Mouse (Mus musculus) G1E (cell line): Measurements from ENCODE around the gene Krt10. TPM values are rescaled to one million over a fixed set of nuclear protein-coding genes. Genes with fewer than 3 reads are reported as not detected.

ENCODE experiments used
- ATAC-seq: 2 replicates; pipeline ENCODE4 v1.8.0; 2016; ENCODE audit warnings: mild to moderate bottlenecking; ENCODE audit not compliant: insufficient number of reproducible peaks, poor library complexity, low FRiP score, severe bottlenecking; ENCODE audit errors: extremely low read depth
- DNase-seq: peaks from one replicate; pipeline ENCODE4 v3.0.0; 2012; ENCODE audit warnings: low spot score
- H3K27me3 ChIP-seq: 2 replicates; pipeline ENCODE4 v1.6.1; 2012; ENCODE audit warnings: mild to moderate bottlenecking, low read length, inconsistent platforms; ENCODE audit not compliant: insufficient read depth
- H3K36me3 ChIP-seq: replicated peaks from 2 replicates; pipeline ENCODE3; 2012; ENCODE audit warnings: mild to moderate bottlenecking, inconsistent platforms
- H3K4me1 ChIP-seq: 2 replicates; pipeline ENCODE4 v1.6.1; 2012; ENCODE audit warnings: low read depth, low read length, inconsistent platforms, mixed read lengths; ENCODE audit not compliant: insufficient read depth
- H3K4me3 ChIP-seq: 2 replicates; pipeline ENCODE4 v1.5.1; 2012; ENCODE audit warnings: low read depth, mild to moderate bottlenecking, inconsistent platforms, low read length, moderate library complexity, mixed read lengths
- H3K9me3 ChIP-seq: replicated peaks from 2 replicates; pipeline ENCODE4 v1.6.1; 2012; ENCODE audit warnings: inconsistent platforms
- CTCF ChIP-seq: IDR thresholded peaks from 2 replicates; pipeline ENCODE4 v1.5.1; 2012; ENCODE audit warnings: low read depth, low read length, inconsistent platforms, mixed read lengths
- GATA1 ChIP-seq: IDR thresholded peaks from 2 replicates; pipeline ENCODE4 v1.6.1; 2012; ENCODE audit warnings: borderline replicate concordance, low read length, inconsistent platforms, mixed read lengths
- GATA2 ChIP-seq: IDR thresholded peaks from 2 replicates; pipeline ENCODE4 v1.6.1; 2012; ENCODE audit warnings: low read depth, low read length, inconsistent platforms, borderline replicate concordance
- POLR2AphosphoS5 ChIP-seq: IDR thresholded peaks from 2 replicates; pipeline ENCODE4 v1.6.1; 2012; ENCODE audit warnings: low read depth, low read length, inconsistent platforms; ENCODE audit not compliant: insufficient replicate concordance
- TAL1 ChIP-seq: conservative IDR thresholded peaks from 2 replicates; pipeline ENCODE4 v1.6.1; 2012; ENCODE audit warnings: low read depth, low read length, inconsistent platforms, mixed read lengths
- polyA plus RNA-seq: library from polyadenylated mRNA; stranded (reverse); fragments of >175 nt; gene quantifications from 2 replicates; pipeline ENCODE4 v1.2.3, GENCODE M21; 2012
- total RNA-seq, 2 experiments: library from RNA; stranded (forward) in 1 of 2; stranded (reverse) in 1 of 2; fragments of 200-1000 nt in 1 of 2; fragments of >200 nt in 1 of 2; fragmentation: Nextera tagmentation in 1 of 2; gene quantifications; 2 replicates each; pipeline ENCODE4 v1.2.3; 2014 to 2017

Gene Krt10
- total and polyA plus RNA-seq, 3 experiments: 1.7 to 8.6 (median 8.5) TPM

- Histone ChIP-seq H3K4me3 (peak overlapping the region; percentile 74), H3K27me3 (no peaks in the 10 kb centered on the region), H3K9me3 (no peaks in the 10 kb centered on the region), H3K36me3 (peaks cover 19% of the 10 kb centered on the region), H3K4me1 (peaks cover 24% of the 10 kb centered on the region)
- TF ChIP-seq GATA1: no peak
- TF ChIP-seq TAL1: no peak
- TF ChIP-seq CTCF: no peak
- no peak for TF ChIP-seq GATA2
- no peak for TF ChIP-seq POLR2AphosphoS5
- peak; percentile 80 for ATAC-seq
- peak; percentile 72 for DNase-seq
These were observed 3.1 kb downstream of the Krt10 start for GRCm38 (mm10) chr11:99385813-99386721.

GRCm38 (mm10) chr11:99379568-99379967 lies 9.6 kb downstream of the Krt10 start:
- Histone ChIP-seq H3K4me1 (peaks cover 5% of the 10 kb centered on the region), H3K9me3 (no peaks in the 10 kb centered on the region), H3K4me3 (no peak overlapping the region), H3K27me3 (peaks cover 1% of the 10 kb centered on the region; the same call in 1 of the 2 replicates), H3K36me3 (no peaks in the 10 kb centered on the region)
- ATAC-seq: peak; percentile 68
- peak; percentile 84 for TF ChIP-seq CTCF
- TF ChIP-seq POLR2AphosphoS5: no peak
- DNase-seq: peak; percentile 34

- DNase-seq (no peak), ATAC-seq (no peak)
- no peaks in the 10 kb centered on the region for H3K36me3 ChIP-seq
- no peaks in the 10 kb centered on the region for H3K9me3 ChIP-seq
- H3K27me3 ChIP-seq: peaks cover 10% of the 10 kb centered on the region; the same call in 1 of the 2 replicates
- no peaks in the 10 kb centered on the region for H3K4me1 ChIP-seq
- no peak within 1 kb of the TSS for H3K4me3 ChIP-seq
- TF ChIP-seq TAL1: no peak
- no peak for TF ChIP-seq CTCF
- TF ChIP-seq GATA2: no peak
- TF ChIP-seq POLR2AphosphoS5: no peak
- TF ChIP-seq GATA1: no peak
These were observed 14.4 kb downstream of the Krt10 start, which contains the start of gene Krt28 for GRCm38 (mm10) chr11:99374803-99375202. TSS of gene Krt28 (minus strand) at chr11:99374903.

- Histone ChIP-seq H3K4me1 (no peaks in the 10 kb centered on the region), H3K9me3 (no peaks in the 10 kb centered on the region), H3K27me3 (peaks cover 10% of the 10 kb centered on the region; the same call in 1 of the 2 replicates), H3K36me3 (no peaks in the 10 kb centered on the region), H3K4me3 (no peak overlapping the region)
- DNase-seq (no peak), ATAC-seq (no peak)
- no peak for TF ChIP-seq GATA2
- TF ChIP-seq TAL1: no peak
- TF ChIP-seq GATA1: no peak
- no peak for TF ChIP-seq CTCF
- no peak for TF ChIP-seq POLR2AphosphoS5
These were observed 19.2 kb downstream of the Krt10 start for GRCm38 (mm10) chr11:99369853-99370451.

GRCm38 (mm10) chr11:99369229-99369628 lies 19.9 kb downstream of the Krt10 start:
- H3K4me3 ChIP-seq: no peak overlapping the region
- no peak for DNase-seq

GRCm38 (mm10) chr11:99366791-99367190 lies 22.4 kb downstream of the Krt10 start:
- Histone ChIP-seq H3K9me3 (no peaks in the 10 kb centered on the region), H3K27me3 (peaks cover 8% of the 10 kb centered on the region; the same call in 1 of the 2 replicates), H3K4me3 (no peak overlapping the region), H3K36me3 (no peaks in the 10 kb centered on the region), H3K4me1 (no peaks in the 10 kb centered on the region)
- TF ChIP-seq TAL1 (no peak), GATA2 (no peak), POLR2AphosphoS5 (no peak), GATA1 (no peak), CTCF (no peak)
- ATAC-seq (0 out of 2 replicates have a peak, but pooled peaks have one; percentile 22), DNase-seq (no peak)

More at GRCm38 (mm10) chr11:99369229-99369628, 19.9 kb downstream of the Krt10 start:
- no peaks in the 10 kb centered on the region for H3K9me3 ChIP-seq
- ATAC-seq: no peak; the same call in 1 of the 2 replicates
- TF ChIP-seq CTCF (no peak), POLR2AphosphoS5 (no peak), GATA2 (no peak), TAL1 (no peak), GATA1 (no peak)
- no peaks in the 10 kb centered on the region for H3K36me3 ChIP-seq
- H3K27me3 ChIP-seq: peaks cover 8% of the 10 kb centered on the region; the same call in 1 of the 2 replicates
- H3K4me1 ChIP-seq: no peaks in the 10 kb centered on the region
